Mouse (Mus musculus) kidney, postnatal 10 days (tissue): ENCODE measurements around the gene Oser1.

ENCODE experiments used
- DNase-seq: peaks from one replicate; pipeline ENCODE4 v3.0.0; 2021; ENCODE audit warnings: mixed read lengths

The Oser1 gene

DNA sequence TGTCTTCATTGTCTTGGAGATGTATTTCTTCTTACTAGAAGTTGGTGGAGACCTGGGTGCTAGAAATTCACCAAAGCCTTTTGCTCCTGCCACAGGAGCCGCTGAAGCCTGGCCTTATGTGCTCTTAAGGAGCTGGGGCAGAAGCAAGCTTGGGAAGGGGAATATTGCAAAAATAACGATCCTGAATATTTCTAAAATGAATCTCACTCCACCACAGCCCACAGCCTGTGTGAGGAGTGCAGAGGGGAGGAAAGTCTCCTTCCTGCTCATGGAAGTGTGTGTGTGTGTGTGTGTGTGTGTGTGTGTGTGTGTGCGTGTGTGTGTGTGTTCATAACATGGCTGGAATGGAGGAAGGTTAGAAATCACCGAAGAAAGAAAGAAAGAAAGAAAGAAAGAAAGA, 25.7 kb downstream of the Oser1 start:
- DNase-seq: no peak

DNA sequence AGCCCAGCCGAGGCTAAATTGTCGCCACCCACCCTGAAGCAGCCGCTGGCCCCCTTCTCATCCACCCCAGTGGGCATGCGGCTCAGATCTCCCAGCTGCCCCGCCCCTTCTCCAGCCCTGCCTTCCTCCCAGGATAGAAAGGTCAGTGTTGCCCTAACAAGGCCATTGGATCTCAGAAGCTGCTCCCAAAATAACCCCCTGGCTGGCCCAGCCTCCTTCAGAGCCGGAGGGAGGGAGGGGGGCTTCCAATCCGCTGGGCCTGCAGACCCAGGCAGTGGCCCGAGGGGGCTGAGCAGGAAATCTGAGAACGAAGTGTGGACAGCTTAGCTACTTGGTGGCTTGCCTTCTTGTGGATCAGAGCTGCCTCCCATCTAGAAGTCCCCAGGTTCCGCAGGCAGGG, 26.6 kb downstream of the Oser1 start, which contains the start of gene Jph2:
TSS of gene Jph2 (minus strand) at position 89 of the 400 bp plus-strand sequence.
- DNase-seq: peak; percentile 78

DNA sequence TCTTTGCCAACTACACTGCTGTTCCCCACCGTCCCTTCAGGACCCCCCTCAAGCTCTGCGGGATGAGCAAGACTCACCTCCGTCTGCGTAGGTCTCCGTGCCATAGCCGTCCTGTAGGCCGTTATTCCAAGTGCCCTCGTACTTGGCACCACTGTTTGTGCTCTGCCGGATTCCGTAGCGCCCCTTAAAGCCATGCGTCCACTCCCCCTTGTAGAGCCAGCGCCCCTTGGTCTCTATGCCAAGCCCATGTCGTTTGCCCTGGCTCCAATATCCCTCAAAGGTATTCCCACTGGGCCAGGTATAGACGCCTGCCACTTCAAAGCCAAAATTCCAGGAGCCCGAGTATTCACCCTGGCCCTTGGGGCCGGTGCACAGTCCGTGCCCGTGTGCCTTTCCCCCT, 27.4 kb downstream of the Oser1 start:
- no peak for DNase-seq

DNA sequence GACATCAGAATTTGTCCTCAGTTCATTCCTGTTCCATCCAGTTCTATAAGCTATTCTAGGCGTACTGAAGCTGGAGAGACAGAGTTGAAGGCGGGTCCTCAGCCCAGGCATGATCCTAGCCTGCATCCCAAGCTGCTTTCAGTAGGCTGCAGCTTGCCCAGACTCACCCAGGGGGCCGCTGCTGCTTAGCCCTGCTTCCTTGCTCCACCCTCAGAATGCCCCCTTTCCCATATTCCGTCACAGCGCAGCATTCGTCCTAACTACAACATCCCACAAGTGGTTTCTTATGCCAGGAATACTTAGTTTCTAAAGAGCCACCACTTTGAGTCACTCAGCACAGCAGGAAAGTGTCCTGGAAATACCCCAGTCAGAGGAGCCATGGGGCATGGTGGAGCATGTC, 29.5 kb downstream of the Oser1 start:
- DNase-seq: no peak

DNA sequence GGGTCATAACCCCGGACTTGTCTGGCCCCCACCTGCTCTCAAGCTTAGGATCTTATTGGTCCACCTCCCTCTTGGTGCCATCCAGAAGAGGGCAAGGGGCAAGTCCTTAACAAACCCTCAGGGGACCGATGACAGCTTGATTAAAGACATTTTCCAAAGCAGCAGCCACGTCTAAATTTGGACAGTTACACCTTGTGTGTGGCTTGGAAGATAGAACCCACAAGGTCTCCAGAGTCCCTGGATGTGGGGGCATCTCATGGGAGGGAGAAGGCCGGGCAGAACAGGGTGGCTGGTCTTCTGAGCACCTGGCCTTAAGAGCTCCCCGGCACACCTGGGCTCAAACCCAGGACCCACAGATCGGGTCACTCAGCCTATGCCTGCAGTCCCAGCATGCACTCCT, 30.5 kb downstream of the Oser1 start:
- DNase-seq: no peak

DNA sequence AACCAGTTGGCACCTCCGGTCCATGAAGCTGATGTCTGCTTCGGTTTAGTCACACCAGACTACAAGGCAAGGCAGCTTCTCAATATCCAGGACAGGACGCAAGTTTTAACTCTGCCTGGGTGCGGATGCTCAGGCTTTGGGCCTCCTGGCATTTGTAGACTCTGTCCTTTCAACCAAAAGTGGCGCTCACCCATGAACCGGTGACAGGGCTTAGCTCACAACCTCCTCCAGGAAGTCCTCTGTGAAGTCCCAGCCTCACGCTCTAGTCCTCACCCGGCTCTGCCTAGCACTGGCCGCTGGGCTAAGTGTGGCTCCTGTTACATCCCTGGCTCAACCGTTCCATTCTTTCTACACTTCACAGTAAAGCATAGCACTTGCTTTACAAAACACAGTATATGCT, 31.3 kb downstream of the Oser1 start:
- no peak for DNase-seq

DNA sequence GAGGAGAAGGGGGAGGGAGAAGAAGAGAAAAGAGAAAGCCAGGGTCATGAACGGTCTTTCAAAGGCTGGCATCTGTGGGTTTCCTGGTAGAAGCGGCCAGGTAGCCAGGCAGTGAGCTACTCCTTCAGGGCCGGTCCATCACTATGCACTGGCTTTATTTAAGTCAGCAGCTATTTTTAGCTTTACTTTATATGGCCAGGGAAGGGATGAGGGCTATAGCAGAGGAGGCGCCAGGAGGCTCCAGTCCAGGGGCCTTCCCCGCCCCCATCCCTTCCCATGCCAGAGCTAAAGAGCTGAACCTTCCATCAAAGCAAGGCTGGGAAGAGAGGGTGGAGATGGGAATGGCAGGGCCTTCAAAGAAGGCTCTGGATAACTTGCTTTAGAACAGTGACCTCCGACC, 32.1 kb downstream of the Oser1 start:
- peak; percentile 41 for DNase-seq

DNA sequence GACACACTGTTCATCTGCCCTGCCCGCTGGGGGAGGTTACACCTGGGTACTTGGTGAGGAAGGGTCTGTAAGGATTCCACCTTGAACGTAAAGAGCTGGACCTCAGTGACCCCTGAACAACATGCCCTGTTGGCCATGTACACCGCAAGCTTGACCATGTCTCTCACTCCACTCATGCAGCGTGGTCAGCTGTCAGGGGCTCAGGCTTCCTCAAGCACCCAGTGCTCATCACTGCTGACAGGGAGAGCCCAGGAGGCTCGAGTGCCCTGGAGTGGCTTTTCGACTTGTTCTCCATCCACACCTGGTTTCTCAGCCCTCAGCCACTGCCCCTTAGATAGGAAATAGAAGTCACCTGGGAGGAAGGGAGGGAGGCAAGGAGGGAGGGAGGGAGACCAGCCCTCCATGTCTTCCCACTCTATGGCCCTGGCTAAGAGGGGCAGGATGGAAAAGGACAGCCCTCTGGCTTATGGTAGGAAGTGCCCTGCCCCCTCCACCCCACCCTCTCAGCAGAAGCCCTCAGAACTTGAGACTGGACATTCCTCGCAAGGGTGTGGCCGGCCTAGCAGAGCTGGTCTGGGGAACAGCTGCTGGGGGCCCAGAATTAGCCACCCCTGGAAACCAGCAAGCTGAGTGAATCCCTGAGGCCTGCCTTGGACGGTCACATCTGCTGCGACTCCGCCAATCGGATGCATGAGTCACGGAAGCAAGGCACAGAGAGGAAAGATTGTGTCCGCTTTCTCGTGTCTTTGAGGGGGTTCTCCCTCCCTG, 37.9 kb downstream of the Oser1 start:
- peak; percentile 49 for DNase-seq

DNA sequence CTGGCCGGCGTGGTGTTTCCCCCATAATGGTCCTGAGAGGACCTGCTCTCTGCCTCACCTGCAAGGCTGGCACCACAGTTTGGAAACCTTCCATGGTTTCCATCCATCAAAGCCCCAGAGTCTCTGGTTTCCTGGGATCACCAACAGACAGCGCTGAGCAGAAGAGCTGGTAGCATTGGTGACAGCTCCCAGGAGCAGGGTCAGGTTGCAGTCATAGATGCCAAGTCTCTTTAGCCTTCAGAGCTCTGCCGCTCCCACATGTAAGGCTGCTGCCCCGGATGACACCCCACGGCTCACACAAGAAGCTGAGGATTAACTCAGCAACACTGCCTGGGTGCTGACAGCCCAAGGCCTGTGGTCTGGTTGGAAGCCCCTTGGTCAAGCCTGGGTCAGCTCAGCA, 39.4 kb downstream of the Oser1 start:
- DNase-seq: no peak

DNA sequence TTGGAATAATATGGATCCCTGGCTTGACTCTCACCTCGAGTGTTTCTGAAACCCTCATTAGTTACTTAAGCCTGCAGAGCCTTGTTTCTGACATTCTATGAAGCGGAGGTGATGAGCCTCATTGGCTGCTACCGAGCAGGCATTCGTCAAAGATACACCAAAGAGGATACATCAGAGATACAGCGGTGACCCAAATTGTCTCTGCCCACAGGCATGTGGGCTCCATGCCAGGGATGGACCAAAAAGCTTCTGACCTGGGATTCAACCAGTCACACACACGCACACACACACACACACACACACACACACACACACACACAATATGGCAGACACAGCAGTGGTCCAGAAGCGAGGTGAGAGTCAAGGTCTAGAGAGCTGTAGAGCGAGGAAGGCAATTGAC, 43.3 kb downstream of the Oser1 start:
- DNase-seq: no peak

DNA sequence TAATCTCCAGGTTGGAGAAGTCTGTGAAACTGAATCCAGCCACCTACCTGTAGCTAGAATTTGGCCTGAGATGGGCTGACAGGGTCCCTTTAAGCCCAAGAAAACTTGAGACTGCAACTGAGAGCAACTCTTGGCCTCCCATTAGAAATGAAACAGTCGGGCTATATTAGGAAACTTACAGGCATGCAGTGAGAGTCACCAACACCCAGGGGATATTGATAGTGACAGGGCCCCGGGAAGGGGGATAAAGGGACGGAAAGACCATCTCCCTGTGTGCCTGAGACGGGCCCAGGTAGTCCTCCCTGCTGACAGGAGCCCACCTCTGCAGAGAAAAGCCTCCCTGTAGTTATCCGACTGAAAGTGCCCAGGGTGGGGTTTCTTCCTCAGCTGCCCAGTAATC, 45.1 kb downstream of the Oser1 start:
- DNase-seq: no peak

DNA sequence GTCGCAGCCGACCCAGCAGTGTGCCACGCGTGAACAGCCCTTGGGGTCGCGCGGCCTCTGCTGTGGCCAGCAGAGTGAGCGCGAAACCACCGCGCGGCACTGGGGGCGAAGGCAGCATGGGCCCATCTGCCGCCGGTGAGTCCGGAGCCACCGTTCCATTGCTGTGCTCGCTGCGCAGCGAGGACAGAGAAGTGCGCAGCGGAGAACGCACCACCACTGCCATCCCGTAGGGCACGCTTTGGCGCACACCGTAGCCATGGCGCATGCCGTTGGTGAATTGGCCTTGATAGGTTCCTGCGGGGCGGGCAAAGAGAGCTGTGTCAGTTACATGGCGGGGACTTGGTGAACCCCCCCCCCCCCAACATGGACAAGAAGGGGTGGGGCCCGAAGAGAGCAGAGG, 48.4 kb downstream of the Oser1 start:
- DNase-seq: no peak

DNA sequence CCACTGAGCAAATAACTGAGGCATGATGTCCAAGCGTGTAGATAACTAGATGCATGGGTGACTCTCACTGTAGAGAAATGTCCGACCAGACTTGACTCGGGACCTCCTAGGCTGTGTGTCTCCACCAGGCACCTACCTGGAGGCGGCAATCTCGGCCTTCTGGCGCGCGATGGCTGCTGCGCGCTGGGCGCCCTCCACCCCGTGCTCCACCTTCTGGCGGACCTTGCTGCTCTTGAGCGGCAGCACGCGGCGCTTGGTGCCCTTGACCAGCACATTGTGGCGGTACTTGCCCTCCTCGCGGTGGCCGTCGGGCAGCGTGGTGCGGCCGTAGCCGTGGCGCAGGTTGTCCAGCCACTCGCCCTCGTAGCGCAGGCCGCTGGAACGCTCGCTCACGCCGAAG, 49.0 kb downstream of the Oser1 start:
- DNase-seq: no peak

DNA sequence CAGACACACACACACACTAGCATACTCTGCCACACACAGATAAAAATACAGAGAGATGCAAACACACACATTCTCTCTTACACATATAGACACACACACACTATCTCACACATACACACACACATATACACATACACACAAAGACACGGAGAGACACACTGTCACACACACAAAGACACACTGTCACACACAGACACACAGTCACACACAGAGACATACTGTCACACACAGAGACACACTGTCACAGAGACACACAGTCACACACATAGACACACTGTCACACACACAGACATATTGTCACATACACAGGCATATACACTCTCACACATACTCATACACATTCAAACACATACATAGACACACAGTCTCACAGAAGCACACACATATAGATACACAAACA, 51.9 kb downstream of the Oser1 start:
- no peak for DNase-seq

DNA sequence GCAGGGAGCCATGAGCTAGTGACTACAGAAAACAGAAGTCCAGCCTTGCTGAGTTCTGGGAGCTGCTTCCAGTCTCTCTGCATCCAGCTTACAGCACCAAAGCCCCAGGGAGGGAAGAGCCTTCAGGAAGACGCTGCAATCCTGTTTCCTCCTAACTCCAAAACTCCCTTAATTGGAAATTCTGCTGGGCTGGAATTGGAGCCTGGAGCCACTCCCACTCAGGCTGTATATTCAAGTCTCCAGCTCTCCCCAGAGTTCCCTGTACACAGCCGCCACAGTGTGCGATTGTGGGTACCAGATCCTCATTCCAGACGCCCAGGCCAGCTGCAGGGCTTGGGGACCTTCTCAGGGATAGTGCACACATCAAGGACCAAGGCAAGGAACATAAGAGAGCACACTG, 54.3 kb downstream of the Oser1 start:
- DNase-seq: peak; percentile 58

DNA sequence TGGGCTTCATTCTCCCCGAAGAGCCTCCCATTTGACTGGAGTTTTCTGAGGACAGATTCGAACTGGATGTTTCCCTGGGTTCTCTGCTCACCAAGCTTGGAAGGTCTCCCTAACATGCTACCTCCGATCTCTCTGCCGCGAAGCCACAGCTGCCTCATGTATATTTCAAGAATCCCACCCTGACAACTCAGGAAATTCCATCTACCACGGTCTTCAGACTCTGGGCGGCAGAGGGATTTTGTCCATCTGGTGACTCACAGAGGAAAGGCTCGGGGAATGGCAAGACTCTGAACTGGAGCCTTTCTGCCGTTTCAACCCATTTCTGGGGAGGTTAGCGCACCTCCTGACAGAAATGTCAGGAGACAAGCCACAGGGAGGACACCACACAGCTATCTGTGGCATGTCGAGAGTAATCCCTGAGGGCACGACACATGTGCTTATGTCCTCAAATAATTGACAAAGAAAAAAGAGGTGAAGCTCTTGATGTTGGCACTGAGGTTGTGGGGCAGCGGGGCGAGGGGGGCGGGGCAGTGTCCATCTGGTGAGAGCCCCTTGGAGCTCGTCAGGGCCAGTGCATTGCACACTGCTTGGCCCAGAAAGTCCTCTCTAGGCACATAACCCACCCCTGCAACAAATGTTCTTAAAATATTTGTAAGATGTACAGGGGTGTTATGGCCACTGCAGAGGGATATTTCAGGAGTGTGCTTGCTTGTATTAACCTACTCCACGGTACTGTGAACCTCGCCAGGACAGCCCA, 59.5 kb downstream of the Oser1 start:
- peak; percentile 53 for DNase-seq

DNA sequence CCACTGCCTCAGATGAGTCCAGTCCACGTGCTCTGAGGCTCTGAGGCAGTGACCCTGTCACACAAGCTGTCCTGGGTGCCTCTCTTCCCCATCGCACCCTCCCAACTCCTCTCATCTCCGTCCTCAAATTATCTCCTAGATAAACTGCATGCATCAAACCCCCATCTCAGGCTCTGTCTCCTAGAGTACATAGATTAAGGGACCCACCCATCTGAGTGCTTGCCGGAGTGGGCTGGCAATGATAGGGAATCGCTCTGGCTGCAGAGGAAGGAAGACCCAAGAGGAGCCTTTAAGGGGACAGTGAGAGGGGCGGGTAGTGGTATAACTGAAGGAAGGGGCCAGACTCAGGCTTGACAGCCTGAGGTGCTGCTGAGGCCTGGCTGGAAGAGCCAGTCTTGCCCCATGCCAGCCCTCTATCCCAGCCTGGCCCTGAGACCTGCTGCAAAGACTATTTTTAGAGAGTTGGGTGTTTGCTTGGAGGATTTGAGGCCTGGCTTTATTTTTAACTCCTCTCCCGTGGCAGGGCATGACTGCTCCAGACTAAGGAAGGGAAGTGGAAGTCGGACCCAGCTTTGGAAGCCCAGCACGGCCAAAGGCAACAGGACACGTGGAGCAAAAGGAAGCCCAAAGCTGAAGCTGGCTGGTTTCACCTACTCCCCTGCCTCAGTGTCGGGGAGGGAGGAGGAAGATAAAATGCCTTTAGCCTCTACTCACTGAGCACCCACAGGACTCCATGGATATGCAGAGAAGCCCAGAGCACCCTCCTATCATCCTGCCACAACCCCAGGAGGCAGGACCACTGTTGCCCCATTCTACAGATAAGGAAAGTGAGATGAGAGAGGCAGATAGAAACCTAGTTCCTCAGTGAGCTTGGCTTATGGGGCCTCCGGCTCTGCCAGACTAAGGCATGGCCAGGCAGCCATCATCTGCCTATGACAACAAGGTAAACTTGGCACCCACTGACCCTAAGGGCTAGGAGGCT, 61.3 kb downstream of the Oser1 start:
- no peak for DNase-seq

DNA sequence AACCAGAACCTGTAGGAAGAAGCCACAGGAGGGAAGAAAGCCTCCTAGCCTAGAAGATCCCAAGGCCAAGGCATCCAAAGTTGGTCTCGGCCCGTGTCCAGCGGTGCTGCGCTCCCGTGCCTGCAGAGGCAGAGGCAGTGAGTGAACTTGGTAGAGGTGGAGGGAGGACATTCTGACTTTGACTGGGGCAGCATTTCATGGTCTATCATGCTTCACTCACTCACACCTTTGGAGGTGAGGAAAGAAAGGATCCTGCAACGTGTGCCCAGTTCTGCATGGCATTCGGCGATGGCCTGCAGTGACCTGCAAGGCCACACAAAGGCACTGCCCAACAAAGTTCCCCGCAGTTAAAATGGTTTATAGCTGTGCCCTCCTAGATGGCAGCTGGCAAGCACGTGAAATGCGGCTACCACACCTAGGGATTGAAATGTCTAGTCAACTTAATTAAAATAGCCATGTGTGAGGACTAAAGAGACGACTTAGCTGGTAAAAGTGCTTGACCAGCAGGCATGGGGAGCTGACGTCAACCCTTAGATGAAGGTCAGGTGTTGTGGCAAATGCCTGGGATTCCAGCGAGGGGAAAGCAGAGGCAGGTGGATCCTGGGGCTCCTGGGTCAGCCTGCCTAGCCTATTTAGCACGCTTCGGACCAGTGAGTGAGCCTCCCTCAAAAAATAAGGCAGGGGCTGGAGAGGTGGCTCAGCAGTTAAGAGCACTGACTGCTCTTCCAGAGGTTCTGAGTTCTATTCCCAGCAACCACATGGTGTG, 63.5 kb downstream of the Oser1 start:
- no peak for DNase-seq

DNA sequence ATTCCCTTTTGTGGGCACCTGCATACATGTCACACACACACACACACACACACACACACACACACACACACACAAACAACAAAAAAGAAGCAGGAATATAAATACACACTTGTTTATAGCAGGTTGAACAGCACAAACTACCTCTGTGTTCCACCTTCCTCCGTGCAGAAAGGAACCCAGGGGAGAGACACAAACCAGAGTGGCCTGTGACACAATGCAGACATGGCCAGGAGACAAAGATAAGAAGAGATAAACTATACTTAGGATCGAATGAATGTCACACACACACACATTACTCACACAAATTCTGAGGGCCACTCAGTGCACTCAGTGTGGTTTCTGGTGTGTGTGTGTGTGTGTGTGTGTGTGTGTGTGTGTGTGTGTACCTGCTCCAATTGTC, 65.2 kb downstream of the Oser1 start:
- no peak for DNase-seq

DNA sequence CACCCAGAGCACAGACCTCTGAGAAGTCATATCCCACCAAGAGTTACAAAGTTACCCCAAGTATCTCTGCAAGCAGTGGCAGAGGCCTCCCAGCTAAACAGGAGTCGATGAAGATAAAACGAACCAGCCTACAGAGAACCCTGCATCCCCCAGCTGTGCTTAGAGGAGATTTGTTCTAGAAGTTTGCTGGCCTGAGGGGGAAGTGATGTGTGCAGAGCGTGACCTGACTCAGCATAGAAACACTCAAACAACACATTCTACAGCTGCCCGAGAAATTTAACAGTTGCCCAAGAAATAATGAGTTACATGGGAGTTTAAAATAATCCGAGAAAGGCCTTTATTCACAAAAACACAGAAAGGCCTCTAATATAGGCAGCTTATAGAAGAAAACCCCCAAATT, 65.8 kb downstream of the Oser1 start:
- DNase-seq: no peak

DNA sequence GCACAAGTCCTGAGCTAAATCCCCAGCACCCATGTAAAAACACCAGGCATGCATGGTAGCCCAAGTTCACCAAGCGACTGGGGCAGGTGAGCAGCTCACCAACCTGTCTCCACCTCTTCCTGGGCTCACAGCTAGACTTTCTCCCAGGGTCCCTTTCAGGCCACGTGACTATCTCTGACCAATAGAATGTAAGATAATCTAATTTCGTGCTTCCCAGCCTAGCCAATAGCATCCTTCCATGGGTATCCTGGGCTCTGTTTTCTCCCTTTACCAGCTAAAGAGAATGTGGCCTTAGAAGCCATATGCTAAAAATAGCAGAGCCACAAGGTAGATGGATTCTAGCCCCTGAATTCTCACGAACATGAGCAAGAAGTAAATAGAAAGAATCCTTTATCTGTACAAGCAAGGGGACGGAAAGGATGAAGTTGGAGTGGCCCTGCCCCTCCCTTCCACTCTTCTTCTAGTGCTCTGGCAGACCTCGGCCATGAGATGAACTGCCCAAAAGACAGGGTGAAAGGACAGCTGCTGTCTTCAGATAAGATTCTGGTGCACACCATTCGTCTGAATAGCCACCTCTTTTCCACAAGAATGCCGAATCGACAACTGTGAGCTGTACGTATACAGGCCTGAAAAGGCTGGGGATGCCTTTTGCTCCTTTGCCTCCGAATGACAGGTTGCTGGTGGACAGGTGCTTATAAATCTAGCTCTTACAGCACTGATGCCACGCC, 68.2 kb downstream of the Oser1 start:
- DNase-seq: no peak
